Mouse (Mus musculus) lung, embryonic 16.5 days (tissue): ENCODE data around the gene Glb1l2. TPM values are rescaled to one million over a fixed set of nuclear protein-coding genes. Genes with fewer than 3 reads are reported as not detected.

Experiments
- ATAC-seq: fragments of 200-750 bp; cut with Nextera tagmentation; 2 replicates; pipeline ENCODE4 v1.8.0; 2017; ENCODE audit warnings: low read depth, mild to moderate bottlenecking, moderate library complexity
- H3K27ac ChIP-seq: fragments of 300-500 bp; sonication (generic); 2 replicates; pipeline ENCODE4 v1.5.1; 2014; ENCODE audit warnings: mild to moderate bottlenecking, control low read depth, low read length
- H3K27me3 ChIP-seq: fragments of 300-500 bp; sonication (generic); 2 replicates; pipeline ENCODE4 v1.6.1; 2014; ENCODE audit warnings: low read depth, low read length, mixed read lengths; ENCODE audit not compliant: control insufficient read depth, insufficient read depth
- H3K36me3 ChIP-seq: fragments of 300-500 bp; sonication (generic); 2 replicates; pipeline ENCODE4 v1.6.1; 2014; ENCODE audit warnings: low read length; ENCODE audit not compliant: control insufficient read depth, insufficient read depth
- H3K4me1 ChIP-seq: fragments of 300-500 bp; sonication (generic); replicated peaks from 2 replicates; pipeline ENCODE4 v1.6.1; 2014; ENCODE audit warnings: low read length, mixed read lengths; ENCODE audit not compliant: control insufficient read depth, insufficient read depth
- H3K4me2 ChIP-seq: fragments of 300-500 bp; sonication (generic); 2 replicates; pipeline ENCODE4 v1.6.1; 2014; ENCODE audit warnings: low read depth, low read length, control low read depth
- H3K4me3 ChIP-seq: fragments of 300-500 bp; sonication (generic); 2 replicates; pipeline ENCODE4 v1.5.1; 2014; ENCODE audit warnings: mild to moderate bottlenecking, low read length, control low read depth
- H3K9ac ChIP-seq: fragments of 300-500 bp; sonication (generic); 2 replicates; pipeline ENCODE4 v1.6.1; 2014; ENCODE audit warnings: low read length, control low read depth
- H3K9me3 ChIP-seq: fragments of 300-500 bp; sonication (generic); 2 replicates; pipeline ENCODE4 v1.6.1; 2016; ENCODE audit warnings: low read length; ENCODE audit not compliant: control insufficient read depth
- WGBS: fragments of 180-500 bp; shearing (Covaris S2); extraction: QIAGEN DNeasy Blood & Tissue Kit; methylation state at CpG from one replicate; pipeline ENCODE4 v1.1.7; 2014; 5-methylcytosine and 5-hydroxymethylcytosine counted together
- polyA plus RNA-seq: library from polyadenylated mRNA; unstranded; fragments of >200 nt; fragmentation: Nextera tagmentation; extraction: Ambion mirVana; gene quantifications from 2 replicates; pipeline ENCODE4 v1.2.1, GENCODE M21; 2015

Gene Glb1l2
- polyA plus RNA-seq, 1 experiment from 2014 or later = 10.5 TPM

DNA sequence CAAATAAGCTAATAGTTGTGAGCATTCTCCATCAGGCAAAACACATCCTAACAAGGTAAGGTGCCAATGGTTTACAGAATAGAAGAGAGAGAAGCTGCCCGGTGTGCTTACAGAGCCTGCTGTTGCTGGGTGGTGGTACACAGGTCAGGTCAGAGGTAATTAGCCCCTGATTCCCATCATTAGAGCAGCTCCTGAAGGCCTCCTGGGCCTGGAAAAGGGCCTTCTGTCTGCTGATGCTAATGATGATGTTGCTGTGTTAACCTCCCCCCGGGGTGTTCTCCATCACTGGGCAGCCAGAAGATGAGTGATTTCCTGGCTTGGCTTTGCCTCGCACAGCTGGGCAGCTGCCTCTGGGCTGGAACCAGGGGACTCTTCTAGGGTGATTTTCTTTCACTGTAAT, 87.9 kb downstream of the Glb1l2 start:
- Histone ChIP-seq H3K27ac (no peak overlapping the region), H3K4me1 (no peaks in the 10 kb centered on the region), H3K9me3 (no peaks in the 10 kb centered on the region), H3K36me3 (no peaks in the 10 kb centered on the region), H3K9ac (no peak overlapping the region), H3K27me3 (no peaks in the 10 kb centered on the region), H3K4me2 (no peak overlapping the region), H3K4me3 (no peak overlapping the region)
- ATAC-seq = no peak
- WGBS = 54% methylated on average over 3 of the region's 3 CpGs

Other genes with a start within 250 kb of the Glb1l2 start
- gene B3gat1, start 72.7 kb downstream of the Glb1l2 start, polyA plus RNA-seq = 0.11 TPM in 1 of 2 replicates, not detected in the other
- 0.48 and 0.89 TPM in 2 replicates for gene Glb1l3, start 54.4 kb upstream of the Glb1l2 start, polyA plus RNA-seq
- not detected in 2 replicates for gene Gm1110, start 116.6 kb upstream of the Glb1l2 start, polyA plus RNA-seq
- 49.5 and 53.8 TPM in 2 replicates for gene Acad8, start 193.1 kb upstream of the Glb1l2 start, polyA plus RNA-seq
- gene Thyn1, start 193.2 kb upstream of the Glb1l2 start, polyA plus RNA-seq = 112 and 123 TPM in 2 replicates
- 25.1 and 27.6 TPM in 2 replicates for gene Vps26b, start 223.6 kb upstream of the Glb1l2 start, polyA plus RNA-seq
- gene Ncapd3, start 223.7 kb upstream of the Glb1l2 start, polyA plus RNA-seq = 34.4 and 35.1 TPM in 2 replicates